Mouse (Mus musculus): ENCODE data around the gene Cnga3.

Cnga3 gene

DNA sequence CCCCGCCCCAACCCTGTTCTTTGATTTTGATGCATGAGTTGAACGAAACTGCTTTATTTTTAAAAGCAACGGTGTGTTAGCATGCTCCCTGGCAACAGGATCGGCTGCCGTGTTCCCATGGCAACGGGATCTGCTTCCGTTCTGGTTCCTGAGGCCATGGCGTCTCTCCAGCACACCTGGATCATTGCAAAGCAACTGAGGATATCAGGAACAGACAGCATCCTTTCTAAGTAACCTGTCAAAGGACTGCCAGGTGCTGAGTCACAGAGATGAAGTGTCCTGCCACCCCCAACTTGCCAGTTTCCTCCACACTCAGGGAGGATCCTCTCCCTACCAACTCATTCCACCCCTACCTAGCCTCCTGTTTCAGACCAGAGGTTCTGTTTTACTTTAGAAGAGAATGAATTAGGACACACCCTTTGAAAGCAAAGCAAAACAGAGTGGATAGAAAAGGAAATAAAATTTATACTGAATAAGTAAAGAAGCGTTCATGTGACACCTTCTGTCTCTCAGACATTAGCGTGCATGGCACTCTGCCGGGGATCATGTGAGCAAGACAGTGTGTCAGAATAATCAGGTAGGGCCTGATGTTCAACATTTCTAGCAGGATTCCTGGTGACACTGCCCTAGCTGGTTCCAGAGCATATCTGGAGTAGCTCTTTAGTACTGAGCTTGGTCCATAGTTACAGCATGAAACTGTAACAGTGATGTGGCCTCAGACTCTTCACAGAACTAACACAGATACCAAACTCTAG is 74.1 kb downstream of the Cnga3 start:
- no peak for DNase-seq

- DNase-seq: no peak
These were observed 74.7 kb downstream of the Cnga3 start for GRCm38 (mm10) chr1:37288941-37289340.

- DNase-seq: no peak
These were observed 82.2 kb downstream of the Cnga3 start for GRCm38 (mm10) chr1:37296414-37296813.

DNA sequence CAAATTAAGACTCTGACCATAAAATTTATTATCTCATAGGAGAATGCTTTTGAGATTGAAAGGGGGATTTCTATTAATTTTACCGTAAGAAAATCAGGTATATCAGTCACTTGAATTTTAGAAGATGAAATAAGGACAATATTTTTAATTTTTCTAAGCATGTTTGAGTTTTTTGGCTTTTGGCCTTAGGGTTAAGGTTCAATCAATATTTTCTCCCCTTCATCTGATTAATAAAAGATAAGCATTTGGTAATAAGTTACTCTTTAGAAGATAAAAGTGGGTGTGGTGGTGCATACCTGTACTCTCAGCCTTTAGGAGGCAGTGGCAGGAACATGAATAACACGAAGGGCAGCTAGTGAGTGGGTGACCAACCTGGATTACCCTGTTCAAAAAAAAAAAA is 84.7 kb downstream of the Cnga3 start:
- DNase-seq: no peak

- peak; percentile 94 for DNase-seq
These were observed 85.6 kb downstream of the Cnga3 start, which contains the start of gene Inpp4a for GRCm38 (mm10) chr1:37299540-37300491. Inpp4a (plus strand) TSS chr1:37299865.

DNA sequence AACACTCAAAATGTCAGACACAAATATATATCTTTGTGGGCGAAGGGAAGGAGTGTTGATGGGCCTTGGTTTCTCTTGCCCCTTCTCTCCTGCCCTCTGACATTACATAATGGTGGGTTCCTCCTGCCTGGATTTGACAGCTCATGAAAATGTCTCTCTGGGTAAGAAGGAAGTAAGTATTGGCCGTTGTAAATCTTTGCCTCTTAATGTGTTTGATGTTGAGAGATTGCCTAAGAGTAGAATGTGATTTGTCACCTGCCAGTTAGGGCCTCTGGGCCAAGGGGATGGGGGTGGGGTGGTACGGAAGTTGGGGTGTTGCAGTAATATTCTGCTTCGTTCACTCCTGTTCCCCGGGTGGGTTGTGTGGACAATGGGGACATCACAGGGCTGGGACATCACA is 86.4 kb downstream of the Cnga3 start:
- DNase-seq: no peak

DNA sequence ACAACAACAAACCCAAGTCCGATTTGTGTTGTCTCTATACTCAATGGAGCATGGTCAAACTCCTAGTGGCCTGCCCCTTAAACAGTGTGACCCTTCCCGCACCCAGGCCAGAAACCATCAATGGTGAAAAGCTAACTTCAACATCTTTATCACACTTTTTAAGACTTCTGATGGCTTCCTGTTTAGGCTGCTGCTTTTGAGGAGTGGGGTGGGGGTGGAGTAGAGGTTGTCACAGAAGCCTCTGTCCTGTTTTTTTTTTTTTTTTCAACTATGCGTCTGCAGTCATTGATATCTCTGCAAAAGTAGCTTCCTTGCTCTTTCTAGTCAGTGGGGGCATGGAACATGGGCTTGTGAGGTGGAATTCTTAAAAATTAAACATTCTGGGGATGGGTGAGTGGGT is 88.6 kb downstream of the Cnga3 start:
- no peak for DNase-seq

- no peak for DNase-seq
These were observed 91.6 kb downstream of the Cnga3 start for GRCm38 (mm10) chr1:37305691-37306287.

- DNase-seq: no peak
These were observed 93.4 kb downstream of the Cnga3 start for GRCm38 (mm10) chr1:37307586-37307985.

DNA sequence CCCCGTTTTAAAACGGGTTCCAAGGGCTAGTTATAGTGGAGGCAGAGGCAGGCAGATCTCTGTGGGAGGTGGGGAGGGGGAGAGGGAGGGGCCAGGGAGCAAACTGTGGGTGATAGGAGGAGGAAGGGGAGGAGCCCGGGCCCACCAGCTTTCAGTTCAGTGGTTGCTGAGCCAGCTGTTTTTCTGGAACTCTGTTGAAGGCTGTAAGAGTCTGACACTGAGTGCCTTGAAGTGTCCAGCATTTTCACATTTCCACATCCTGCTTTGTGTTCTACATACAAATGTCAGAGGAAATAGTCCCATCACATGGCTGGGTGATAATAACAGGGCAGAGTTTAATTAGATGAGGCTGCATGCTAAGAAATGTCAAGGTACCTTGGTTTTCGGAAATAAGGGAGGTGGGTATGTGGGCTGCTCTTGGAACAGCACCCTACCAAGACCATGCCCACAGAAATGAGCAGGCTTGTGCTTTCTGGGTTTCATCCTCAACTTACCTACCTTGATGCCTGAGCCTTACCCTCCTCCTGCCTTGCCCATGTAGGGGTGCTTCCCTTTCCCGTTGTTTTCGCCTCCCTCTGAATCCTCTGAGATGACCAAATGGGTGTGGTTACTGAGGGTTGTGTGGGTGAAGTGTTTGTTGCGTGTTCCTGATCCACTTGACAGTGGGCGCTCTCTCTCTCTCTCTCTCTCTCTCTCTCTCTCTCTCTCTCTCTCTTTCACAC is 93.9 kb downstream of the Cnga3 start:
- DNase-seq: no peak

DNA sequence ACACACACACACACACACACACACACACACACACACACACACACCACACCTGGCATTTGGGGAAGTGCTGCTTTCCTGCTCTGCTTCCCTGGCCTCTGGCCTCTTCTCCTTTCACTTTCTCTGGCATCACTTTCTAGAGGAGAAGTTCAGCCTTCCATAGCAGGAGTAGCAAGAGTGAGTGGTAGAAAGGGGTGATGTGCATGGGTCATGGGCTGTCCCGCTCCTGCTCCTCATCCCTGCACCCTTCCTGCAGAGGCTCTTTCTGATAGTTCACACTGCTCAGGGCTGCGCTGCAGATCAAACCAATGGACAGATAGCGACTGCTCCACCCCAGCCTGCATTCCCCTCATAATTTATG is 94.5 kb downstream of the Cnga3 start:
- DNase-seq: no peak

- no peak for DNase-seq
These were observed 95.8 kb downstream of the Cnga3 start for GRCm38 (mm10) chr1:37309939-37310515.

Data from kidney, adult 9 months (tissue).